Mouse (Mus musculus): ENCODE data around the gene Emg1.

The Emg1 gene

GRCm38 (mm10) chr6:124742839-124743514, 31.0 kb upstream of the Emg1 start:
- in situ Hi-C loops (cut with MboI; ENCODE audit: unreplicated experiment in 2 of 2), result loop anchor here in 1 of 2 experiments (10.0 kb wide), 1 partner anchor 332 kb away; no protein-coding TSS in a partner anchor

GRCm38 (mm10) chr6:124741842-124742241, 29.9 kb upstream of the Emg1 start:
- in situ Hi-C loops (cut with MboI; ENCODE audit: unreplicated experiment in 2 of 2), result loop anchor here in 1 of 2 experiments (10.0 kb wide), 1 partner anchor 333 kb away; no protein-coding TSS in a partner anchor

- in situ Hi-C loops (cut with MboI; ENCODE audit: unreplicated experiment in 2 of 2), result loop anchor here in 1 of 2 experiments (10.0 kb wide), 1 partner anchor 334 kb away; no protein-coding TSS in a partner anchor
These were observed 29.1 kb upstream of the Emg1 start, which contains the start of gene Grcc10 for GRCm38 (mm10) chr6:124740888-124741761. TSS of gene Grcc10 (minus strand) at chr6:124741374.

- in situ Hi-C loops (cut with MboI; ENCODE audit: unreplicated experiment in 2 of 2), result loop anchor here in 1 of 2 experiments (10.0 kb wide), 1 partner anchor 334 kb away; no protein-coding TSS in a partner anchor
These were observed 28.4 kb upstream of the Emg1 start for GRCm38 (mm10) chr6:124740211-124740887.

GRCm38 (mm10) chr6:124739231-124739796, 27.3 kb upstream of the Emg1 start:
- in situ Hi-C loops (cut with MboI; ENCODE audit: unreplicated experiment in 2 of 2), result no loop called here

GRCm38 (mm10) chr6:124738511-124739023, 26.6 kb upstream of the Emg1 start, which contains the start of gene Ptpn6:
TSS of gene Ptpn6 (minus strand) at chr6:124738714.
- in situ Hi-C loops (cut with MboI; ENCODE audit: unreplicated experiment in 2 of 2), result no loop called here

- in situ Hi-C loops (cut with MboI; ENCODE audit: unreplicated experiment in 2 of 2), result no loop called here
These were observed 25.1 kb upstream of the Emg1 start for GRCm38 (mm10) chr6:124737040-124737439.

GRCm38 (mm10) chr6:124734417-124734816, 22.4 kb upstream of the Emg1 start:
- in situ Hi-C loops (cut with MboI; ENCODE audit: unreplicated experiment in 2 of 2), result no loop called here

- in situ Hi-C loops (cut with MboI; ENCODE audit: unreplicated experiment in 2 of 2), result no loop called here
These were observed 20.7 kb upstream of the Emg1 start for GRCm38 (mm10) chr6:124732476-124733370.

GRCm38 (mm10) chr6:124731038-124731437, 19.1 kb upstream of the Emg1 start:
- in situ Hi-C loops (cut with MboI; ENCODE audit: unreplicated experiment in 2 of 2), result no loop called here

- in situ Hi-C loops (cut with MboI; ENCODE audit: unreplicated experiment in 2 of 2), result no loop called here
These were observed 18.1 kb upstream of the Emg1 start for GRCm38 (mm10) chr6:124729850-124730705.

GRCm38 (mm10) chr6:124728621-124729020, 16.6 kb upstream of the Emg1 start:
- in situ Hi-C loops (cut with MboI; ENCODE audit: unreplicated experiment in 2 of 2), result no loop called here

- in situ Hi-C loops (cut with MboI; ENCODE audit: unreplicated experiment in 2 of 2), result no loop called here
These were observed 12.5 kb upstream of the Emg1 start for GRCm38 (mm10) chr6:124724472-124724871.

- in situ Hi-C loops (cut with MboI; ENCODE audit: unreplicated experiment in 2 of 2), result no loop called here
These were observed 11.6 kb upstream of the Emg1 start for GRCm38 (mm10) chr6:124723541-124723940.

GRCm38 (mm10) chr6:124722876-124723473, 11.0 kb upstream of the Emg1 start:
- in situ Hi-C loops (cut with MboI; ENCODE audit: unreplicated experiment in 2 of 2), result no loop called here

GRCm38 (mm10) chr6:124720904-124721303, 8.9 kb upstream of the Emg1 start:
- in situ Hi-C loops (cut with MboI; ENCODE audit: unreplicated experiment in 2 of 2), result no loop called here

GRCm38 (mm10) chr6:124719354-124719978, 7.5 kb upstream of the Emg1 start:
- in situ Hi-C loops (cut with MboI; ENCODE audit: unreplicated experiment in 2 of 2), result loop anchor here in 1 of 2 experiments (10.0 kb wide), 1 partner anchor 315 kb away; the partner anchor contains the start of gene Ing4
